ENCODE assay signal across 7 mouse cellular contexts in the genomic region with DNA sequence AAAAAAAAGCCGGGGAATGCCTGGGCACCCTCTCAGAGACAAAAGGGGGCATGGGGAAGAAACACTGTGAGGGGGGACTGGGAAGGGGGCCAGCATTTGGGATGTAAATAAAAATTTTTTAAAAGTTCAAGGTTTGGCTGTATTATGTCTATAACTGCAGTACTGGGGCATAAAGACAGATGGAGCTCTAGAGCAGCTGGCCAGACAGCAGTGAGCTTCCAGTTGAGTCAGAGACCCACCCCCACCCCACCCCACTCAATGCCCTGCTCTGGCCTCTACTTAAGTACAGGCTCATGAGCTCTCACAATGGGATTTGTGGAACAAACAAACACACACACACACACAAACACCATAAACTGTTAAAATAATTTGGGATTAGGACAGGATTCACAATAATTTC. TPM values are rescaled to one million over a fixed set of nuclear protein-coding genes. Genes with fewer than 3 reads are reported as not detected.
DNase-seq lines count a peak whose midpoint lies in the region; ATAC-seq and TF ChIP-seq lines count a peak whose summit lies in the region.

No protein-coding gene starts in this region.

- H3K27me3 ChIP-seq in kidney, postnatal 0 days (ENCODE audit: insufficient read depth, low read length) = no peaks in the 10 kb centered on the region
- H3K27me3 ChIP-seq in kidney, embryonic 16.5 days (ENCODE audit: insufficient read depth, low read length) = no peaks in the 10 kb centered on the region
- H3K27me3 ChIP-seq in lung, embryonic 14.5 days (ENCODE audit: insufficient read depth, low read length) = no peaks in the 10 kb centered on the region
- no peaks in the 10 kb centered on the region for H3K27me3 ChIP-seq in hindbrain, embryonic 10.5 days (ENCODE audit: insufficient read depth, poor library complexity, severe bottlenecking)

- no peak overlapping the region for H3K27ac ChIP-seq in kidney, postnatal 0 days
- H3K27ac ChIP-seq in kidney, embryonic 16.5 days (ENCODE audit: low read length) = no peak overlapping the region
- H3K27ac ChIP-seq in lung, embryonic 14.5 days (ENCODE audit: low read depth) = no peak overlapping the region
- H3K27ac ChIP-seq in hindbrain, embryonic 10.5 days = no peak overlapping the region

- H3K36me3 ChIP-seq in kidney, postnatal 0 days (ENCODE audit: insufficient read depth, low read length) = no peaks in the 10 kb centered on the region
- H3K36me3 ChIP-seq in kidney, embryonic 16.5 days (ENCODE audit: insufficient read depth, low read length) = no peaks in the 10 kb centered on the region
- H3K36me3 ChIP-seq in lung, embryonic 14.5 days (ENCODE audit: insufficient read depth) = no peaks in the 10 kb centered on the region
- H3K36me3 ChIP-seq in hindbrain, embryonic 10.5 days = no peaks in the 10 kb centered on the region

- no peaks in the 10 kb centered on the region for H3K9me3 ChIP-seq in kidney, postnatal 0 days (replicated peaks; ENCODE audit: low read length)
- H3K9me3 ChIP-seq in kidney, embryonic 16.5 days (ENCODE audit: low read length) = no peaks in the 10 kb centered on the region
- no peaks in the 10 kb centered on the region for H3K9me3 ChIP-seq in lung, embryonic 14.5 days (ENCODE audit: low read depth, low read length)
- no peaks in the 10 kb centered on the region for H3K9me3 ChIP-seq in hindbrain, embryonic 10.5 days

- peak; percentile 87 for TF ChIP-seq CTCF in kidney, postnatal 0 days (IDR thresholded peaks at IDR 0.05; ENCODE audit: low read depth)
- TF ChIP-seq CTCF in lung, embryonic 14.5 days (IDR thresholded peaks at IDR 0.05; ENCODE audit: low read depth) = peak; percentile 78

- peak; percentile 58 for DNase-seq in kidney, postnatal 0 days (ENCODE audit: low spot score)
- peak; percentile 28 for DNase-seq in Muller cell, postnatal 12 days (ENCODE audit: inconsistent ontology term)
- peak; percentile 79 for DNase-seq in lung, embryonic 14.5 days
- no peak for DNase-seq in yolk sac, embryonic 10.5 days (ENCODE audit: low spot score)
- no peak for DNase-seq in hindbrain, embryonic 10.5 days (ENCODE audit: low spot score)

- no peaks in the 10 kb centered on the region for H3K4me1 ChIP-seq in kidney, postnatal 0 days (replicated peaks; ENCODE audit: insufficient read depth, low read length)
- H3K4me1 ChIP-seq in kidney, embryonic 16.5 days (ENCODE audit: insufficient read depth, low read length) = 0 out of 2 replicates have a peak, but pooled peaks cover 3% of the 10 kb centered on the region
- H3K4me1 ChIP-seq in lung, embryonic 14.5 days (ENCODE audit: insufficient read depth) = no peaks in the 10 kb centered on the region
- peaks cover 2% of the 10 kb centered on the region; the same call in 1 of the 2 replicates for H3K4me1 ChIP-seq in hindbrain, embryonic 10.5 days (replicated peaks)

- no peak overlapping the region for H3K4me3 ChIP-seq in kidney, postnatal 0 days (replicated peaks; ENCODE audit: low read depth, low read length)
- no peak overlapping the region for H3K4me3 ChIP-seq in kidney, embryonic 16.5 days (ENCODE audit: low read length)
- H3K4me3 ChIP-seq in lung, embryonic 14.5 days (ENCODE audit: low read depth, low read length) = no peak overlapping the region
- no peak overlapping the region for H3K4me3 ChIP-seq in hindbrain, embryonic 10.5 days

- ATAC-seq in kidney, postnatal 0 days (replicated peaks; ENCODE audit: low FRiP score, low read depth) = no peak
- no peak for ATAC-seq in kidney, embryonic 16.5 days (ENCODE audit: low FRiP score, low TSS enrichment)
- ATAC-seq in common myeloid progenitor, adult 5-6 weeks (replicated peaks; ENCODE audit: low read depth, poor library complexity, severe bottlenecking) = peak; percentile 50; the same call in 1 of the 2 replicates
- ATAC-seq in lung, embryonic 14.5 days (ENCODE audit: insufficient read depth) = no peak

- WGBS in kidney, postnatal 0 days = 50% methylated on average over 1 of the region's 1 CpGs
- 60% methylated on average over 1 of the region's 1 CpGs for WGBS in kidney, embryonic 16.5 days
- WGBS in lung, embryonic 14.5 days = 35% methylated on average over 1 of the region's 1 CpGs
- 59% methylated on average over 1 of the region's 1 CpGs for WGBS in hindbrain, embryonic 10.5 days

- H3K9ac ChIP-seq in kidney, postnatal 0 days (ENCODE audit: low read depth, low read length) = no peak overlapping the region
- no peak overlapping the region for H3K9ac ChIP-seq in kidney, embryonic 16.5 days (replicated peaks; ENCODE audit: low read length)
- no peak overlapping the region for H3K9ac ChIP-seq in lung, embryonic 14.5 days

- no peak overlapping the region for H3K4me2 ChIP-seq in kidney, postnatal 0 days (ENCODE audit: low read length)
- H3K4me2 ChIP-seq in kidney, embryonic 16.5 days (replicated peaks; ENCODE audit: low read depth, low read length) = no peak overlapping the region
- no peak overlapping the region for H3K4me2 ChIP-seq in lung, embryonic 14.5 days

RNA-seq across cellular contexts. Expression of a gene that starts 43.9 kb away (rescaled TPM):
- polyA plus RNA-seq in kidney, postnatal 0 days (2015; fragmentation: Nextera tagmentation; extraction: Ambion mirVana) = 56.2 and 58.2 TPM in 2 replicates
- 67.7 and 89.9 TPM in 2 replicates for polyA plus RNA-seq in kidney, embryonic 16.5 days (2015; fragmentation: Nextera tagmentation; extraction: Ambion mirVana)
- total RNA-seq in common myeloid progenitor, adult 5-6 weeks (2017) = 160 and 201 TPM in 2 replicates
- polyA plus RNA-seq in lung, embryonic 14.5 days (2014; fragmentation: Nextera tagmentation; extraction: Ambion mirVana) = 77.6 and 83.0 TPM in 2 replicates
- 79.4 and 105 TPM in 2 replicates for polyA plus RNA-seq in hindbrain, embryonic 10.5 days (2016; fragmentation: Nextera tagmentation; extraction: Ambion mirVana)

Comparison
In these comparisons a context has a peak if more than half of its experiments do, and no peak if none do; other contexts are left out.
1. DNase-seq: peak in kidney, postnatal 0 days (single experiment), Muller cell, postnatal 12 days (single experiment) and lung, embryonic 14.5 days (single experiment); none in yolk sac, embryonic 10.5 days (single experiment) and hindbrain, embryonic 10.5 days (single experiment).